Mouse (Mus musculus): ENCODE results near the gene Stard5. TPM values are rescaled to one million over a fixed set of nuclear protein-coding genes. Genes with fewer than 3 reads are reported as not detected.
A peak's percentile ranks its signal among the peaks of the same experiment; 100 is the strongest.

Gene Stard5
- polyA plus RNA-seq, 1 experiment = 14.3 TPM

DNA sequence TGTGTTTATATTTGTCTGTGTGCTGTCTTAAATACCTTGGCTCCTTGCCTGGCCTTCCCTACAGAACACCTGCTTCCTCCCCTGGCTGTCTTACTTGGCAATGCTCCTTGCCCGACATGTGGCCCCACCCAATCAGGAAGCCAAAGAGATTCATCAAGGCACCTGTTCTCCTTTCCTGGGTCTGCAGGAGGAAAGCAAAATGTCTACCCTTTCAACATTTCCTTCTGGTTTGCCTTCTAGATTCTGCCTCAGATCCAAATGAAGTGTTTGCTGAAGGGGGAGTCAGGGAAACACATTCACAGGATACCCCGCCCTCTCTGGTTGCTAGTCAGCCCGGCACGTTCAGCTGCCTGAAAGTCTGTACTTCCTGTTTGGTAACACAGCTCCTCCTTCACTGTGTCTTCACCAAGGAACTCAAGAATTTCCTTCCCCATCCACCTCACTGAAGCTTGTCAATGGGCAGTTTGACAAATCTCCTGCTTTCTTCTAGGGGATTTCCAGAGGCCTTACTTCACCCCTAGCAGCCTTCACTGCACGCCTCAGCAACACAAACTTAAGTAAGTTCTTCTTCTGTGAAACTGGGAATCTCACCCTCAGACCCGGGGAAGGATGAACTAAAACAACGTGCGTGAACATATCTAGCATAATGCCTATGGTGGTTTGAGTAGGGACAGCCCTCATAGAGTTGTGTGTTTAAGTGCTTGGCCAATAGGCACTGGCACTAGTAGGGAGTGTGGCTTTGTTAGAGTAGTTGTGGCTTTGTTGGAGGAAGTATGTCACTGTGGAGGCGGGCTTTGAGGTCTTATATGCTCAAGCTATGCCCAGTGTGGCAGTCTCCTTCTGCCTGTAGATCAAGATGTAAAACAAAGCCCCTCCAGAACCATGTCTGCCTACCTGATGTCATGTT is 27.7 kb downstream of the Stard5 start:
- TF ChIP-seq CTCF (IDR thresholded peaks at IDR 0.05; ENCODE audit: insufficient read depth, low read length) (no peak), POLR2A (IDR thresholded peaks at IDR 0.05; ENCODE audit: borderline replicate concordance, extremely low read depth, low read depth, low read length) (no peak)
- 41% methylated on average over 9 of the region's 9 CpGs for WGBS
- Histone ChIP-seq H3K4me3 (replicated peaks; ENCODE audit: extremely low read depth, low read depth, low read length) (no peak overlapping the region), H3K4me1 (ENCODE audit: control insufficient read depth, insufficient read depth, low read length) (peaks cover 7% of the 10 kb centered on the region; the same call in 1 of the 2 replicates)
- no peak for DNase-seq

DNA sequence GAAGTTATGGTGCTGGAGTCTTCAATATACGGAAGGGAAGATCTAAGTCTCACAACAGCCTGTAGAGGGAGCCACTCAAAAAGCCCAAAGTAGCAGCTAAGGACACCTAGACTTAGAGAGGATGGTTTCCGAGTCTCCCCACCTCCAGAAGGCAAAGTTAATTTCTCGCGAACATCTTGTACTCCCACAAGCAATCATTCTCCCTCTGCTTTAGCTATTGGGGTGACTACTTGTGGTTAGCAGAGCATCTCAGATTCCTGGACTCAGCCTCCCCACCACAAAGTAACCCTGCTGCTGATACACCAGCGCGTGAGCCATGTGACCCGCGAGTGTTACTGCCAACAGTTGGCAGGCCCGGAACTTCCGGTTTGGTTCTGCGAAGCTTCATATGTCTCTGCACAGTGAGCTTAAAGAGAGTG is 28.5 kb downstream of the Stard5 start:
- DNase-seq = no peak
- Histone ChIP-seq H3K4me1 (ENCODE audit: control insufficient read depth, insufficient read depth, low read length) (peaks cover 7% of the 10 kb centered on the region; the same call in 1 of the 2 replicates), H3K4me3 (replicated peaks; ENCODE audit: extremely low read depth, low read depth, low read length) (no peak overlapping the region)
- WGBS = 78% methylated on average over 11 of the region's 11 CpGs
- TF ChIP-seq POLR2A (IDR thresholded peaks at IDR 0.05; ENCODE audit: borderline replicate concordance, extremely low read depth, low read depth, low read length) = no peak
- TF ChIP-seq CTCF (IDR thresholded peaks at IDR 0.05; ENCODE audit: insufficient read depth, low read length) = no peak

DNA sequence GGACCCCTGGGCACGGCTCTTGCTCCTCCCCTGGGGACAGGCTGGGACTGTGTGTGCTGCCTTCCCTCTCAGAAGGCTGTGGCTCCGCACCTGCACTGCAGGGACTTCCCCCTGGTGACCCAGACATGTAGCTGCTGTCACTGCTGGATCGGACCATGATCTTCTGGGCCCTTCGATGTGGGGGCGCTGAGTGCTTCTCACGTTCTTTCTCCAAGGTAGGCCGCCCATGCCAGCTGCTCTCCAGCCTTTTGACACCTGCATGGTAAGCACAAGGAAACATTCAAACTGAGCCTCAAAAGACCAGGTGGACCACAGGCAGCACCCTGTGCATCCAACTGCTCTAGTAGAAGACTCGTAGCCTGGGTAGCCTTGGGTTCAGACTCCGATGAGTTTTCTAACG is 29.3 kb downstream of the Stard5 start:
- Histone ChIP-seq H3K4me3 (replicated peaks; ENCODE audit: extremely low read depth, low read depth, low read length) (no peak overlapping the region), H3K4me1 (ENCODE audit: control insufficient read depth, insufficient read depth, low read length) (0 out of 2 replicates have a peak, but pooled peaks cover 2% of the 10 kb centered on the region)
- 87% methylated on average over 10 of the region's 10 CpGs for WGBS
- no peak for TF ChIP-seq CTCF (IDR thresholded peaks at IDR 0.05; ENCODE audit: insufficient read depth, low read length)
- TF ChIP-seq POLR2A (IDR thresholded peaks at IDR 0.05; ENCODE audit: borderline replicate concordance, extremely low read depth, low read depth, low read length) = no peak
- DNase-seq = no peak

DNA sequence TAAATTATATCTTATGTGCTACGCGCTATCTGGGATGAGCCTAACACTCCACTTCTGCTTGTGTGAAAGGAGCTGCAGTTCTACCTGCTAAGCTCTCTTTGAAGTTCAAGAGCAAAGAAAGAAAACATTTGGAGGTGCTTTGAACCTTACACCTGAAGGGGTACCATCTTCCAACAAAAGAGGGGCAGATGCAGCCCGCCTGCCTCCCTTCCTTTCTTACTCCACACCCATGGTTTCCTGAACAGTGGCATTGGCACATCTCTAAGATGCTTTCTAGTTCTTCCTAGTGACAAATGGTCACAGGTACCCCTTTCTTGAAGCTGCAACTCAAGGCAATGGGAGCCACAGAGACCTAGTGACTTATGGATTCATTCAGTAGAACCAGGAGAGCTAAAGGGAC is 30.0 kb downstream of the Stard5 start:
- 0 out of 2 replicates have a peak, but pooled peaks cover 2% of the 10 kb centered on the region for H3K4me1 ChIP-seq (ENCODE audit: control insufficient read depth, insufficient read depth, low read length)
- no peak for DNase-seq
- no peak overlapping the region for H3K4me3 ChIP-seq (replicated peaks; ENCODE audit: extremely low read depth, low read depth, low read length)
- TF ChIP-seq CTCF (IDR thresholded peaks at IDR 0.05; ENCODE audit: insufficient read depth, low read length) = no peak
- TF ChIP-seq POLR2A (IDR thresholded peaks at IDR 0.05; ENCODE audit: borderline replicate concordance, extremely low read depth, low read depth, low read length) = no peak
- 97% methylated on average over 3 of the region's 3 CpGs for WGBS

DNA sequence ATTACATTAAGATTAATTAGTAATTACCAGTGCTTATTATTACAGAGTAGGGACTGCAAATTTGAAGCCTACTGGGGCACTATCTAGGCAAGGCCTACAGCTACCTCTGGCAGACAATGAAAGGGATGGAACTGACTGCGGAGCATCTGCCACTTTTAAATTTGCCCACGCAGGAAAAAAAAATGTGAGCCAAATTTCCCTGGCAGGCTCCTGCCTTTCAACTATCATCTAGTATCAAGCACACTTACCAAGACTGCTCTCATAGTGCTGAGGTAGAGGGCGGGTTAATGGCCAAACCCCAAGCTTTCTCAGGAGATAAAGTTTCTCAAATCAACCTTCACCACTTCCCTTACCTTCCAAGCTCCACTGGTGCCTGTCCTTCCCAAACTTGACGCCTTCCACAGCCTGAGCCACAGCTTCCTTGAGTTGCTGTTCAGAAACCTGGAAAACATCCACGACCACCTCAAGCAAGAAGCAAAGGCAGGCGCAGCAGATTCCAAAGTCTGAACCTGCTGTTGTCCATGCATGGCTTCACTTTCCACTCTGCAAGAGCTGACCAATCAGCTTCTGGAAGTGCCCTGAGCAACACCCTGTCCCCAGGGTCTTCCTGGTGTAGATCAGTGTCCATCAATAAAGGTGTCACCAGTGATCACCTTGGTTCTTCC is 31.1 kb downstream of the Stard5 start:
- 86% methylated on average over 6 of the region's 6 CpGs for WGBS
- Histone ChIP-seq H3K4me3 (replicated peaks; ENCODE audit: extremely low read depth, low read depth, low read length) (no peak overlapping the region), H3K4me1 (ENCODE audit: control insufficient read depth, insufficient read depth, low read length) (0 out of 2 replicates have a peak, but pooled peaks cover 2% of the 10 kb centered on the region)
- no peak for DNase-seq
- TF ChIP-seq CTCF (IDR thresholded peaks at IDR 0.05; ENCODE audit: insufficient read depth, low read length) (no peak), POLR2A (IDR thresholded peaks at IDR 0.05; ENCODE audit: borderline replicate concordance, extremely low read depth, low read depth, low read length) (no peak)

DNA sequence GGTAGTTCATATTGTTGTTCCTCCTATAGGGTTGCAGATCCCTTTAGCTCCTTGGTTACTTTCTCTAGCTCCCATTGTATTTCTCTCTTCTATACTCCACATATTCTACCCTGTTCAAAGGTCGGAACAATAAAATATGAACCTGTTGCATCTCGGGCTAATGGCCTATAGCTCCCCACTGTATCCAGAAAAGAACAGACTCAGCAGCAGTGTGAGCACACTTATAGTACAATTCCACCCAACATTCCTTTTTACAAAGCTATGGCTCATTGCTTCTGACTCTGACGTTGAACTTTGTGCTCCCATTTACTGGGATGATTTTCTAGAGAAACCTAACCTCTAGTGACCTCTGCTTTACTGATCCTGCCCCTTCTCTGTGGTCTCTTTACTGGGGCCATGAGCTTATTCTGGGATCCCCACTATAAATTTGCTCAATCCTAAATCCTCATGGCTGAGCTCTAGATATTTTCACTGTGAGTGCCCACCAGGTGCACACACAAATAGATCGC is 34.4 kb downstream of the Stard5 start:
- DNase-seq = no peak
- no peaks in the 10 kb centered on the region for H3K4me1 ChIP-seq (ENCODE audit: control insufficient read depth, insufficient read depth, low read length)
- H3K4me3 ChIP-seq (replicated peaks; ENCODE audit: extremely low read depth, low read depth, low read length) = no peak overlapping the region
- 92% methylated on average over 4 of the region's 4 CpGs for WGBS
- TF ChIP-seq POLR2A (IDR thresholded peaks at IDR 0.05; ENCODE audit: borderline replicate concordance, extremely low read depth, low read depth, low read length) (no peak), CTCF (IDR thresholded peaks at IDR 0.05; ENCODE audit: insufficient read depth, low read length) (no peak)

DNA sequence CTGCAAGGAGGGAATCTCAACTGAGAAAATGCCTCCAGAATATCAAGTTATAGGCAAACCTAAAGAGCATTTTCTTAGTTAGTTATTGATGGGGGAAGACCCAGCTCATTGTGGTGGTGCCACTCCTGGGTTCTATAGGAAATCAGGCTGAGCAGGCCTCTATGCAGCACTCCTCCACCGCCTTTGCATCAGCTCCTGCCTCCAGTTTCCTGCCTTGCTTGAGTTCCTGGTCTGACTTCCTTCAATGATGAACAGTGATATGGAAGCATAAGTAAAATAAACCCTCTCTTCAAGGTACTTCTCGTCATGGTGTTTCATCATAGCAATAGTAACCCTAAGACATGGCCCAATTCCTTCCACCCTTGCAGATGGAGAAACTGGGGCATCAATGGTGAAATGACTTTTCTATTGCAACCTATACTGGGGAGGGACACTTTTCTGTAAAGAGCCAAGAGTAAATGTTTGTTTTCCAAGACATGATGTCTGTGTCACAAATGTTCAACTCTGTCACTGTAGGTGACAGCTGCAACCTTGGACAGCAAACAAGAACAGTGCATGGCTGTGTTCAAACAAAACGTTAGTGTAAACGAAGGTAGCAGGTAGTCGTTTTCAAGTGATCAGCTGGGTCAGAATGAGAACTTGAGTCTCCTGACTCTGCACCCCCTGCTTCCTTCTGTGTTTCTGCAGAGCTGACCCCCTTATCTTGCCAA is 36.3 kb downstream of the Stard5 start:
- 69% methylated on average over 5 of the region's 5 CpGs for WGBS
- Histone ChIP-seq H3K4me3 (replicated peaks; ENCODE audit: extremely low read depth, low read depth, low read length) (no peak overlapping the region), H3K4me1 (ENCODE audit: control insufficient read depth, insufficient read depth, low read length) (no peaks in the 10 kb centered on the region)
- no peak for DNase-seq
- TF ChIP-seq CTCF (IDR thresholded peaks at IDR 0.05; ENCODE audit: insufficient read depth, low read length) (no peak), POLR2A (IDR thresholded peaks at IDR 0.05; ENCODE audit: borderline replicate concordance, extremely low read depth, low read depth, low read length) (no peak)

DNA sequence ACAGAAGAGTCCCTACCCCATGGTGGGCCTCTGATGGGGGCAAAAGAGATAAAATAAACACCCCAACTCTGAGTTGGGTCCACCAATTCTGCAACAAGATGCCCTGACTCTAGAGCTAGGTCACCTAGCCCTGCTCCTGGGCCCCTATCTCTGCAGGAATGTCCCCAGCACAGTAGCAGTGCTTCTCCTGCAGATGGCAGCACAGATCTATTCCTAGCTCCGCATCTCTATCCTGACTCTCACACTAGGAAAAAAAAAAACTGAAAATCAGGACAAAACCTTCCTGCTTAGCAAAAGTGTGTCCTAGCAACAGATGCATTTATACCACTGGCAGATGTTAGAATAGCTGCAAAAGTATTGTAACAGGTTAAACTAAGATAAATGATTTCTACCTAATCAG is 37.0 kb downstream of the Stard5 start:
- H3K4me3 ChIP-seq (replicated peaks; ENCODE audit: extremely low read depth, low read depth, low read length) = no peak overlapping the region
- 18% methylated on average over 1 of the region's 1 CpGs for WGBS
- TF ChIP-seq CTCF (IDR thresholded peaks at IDR 0.05; ENCODE audit: insufficient read depth, low read length) = peak; percentile 69
- TF ChIP-seq POLR2A (IDR thresholded peaks at IDR 0.05; ENCODE audit: borderline replicate concordance, extremely low read depth, low read depth, low read length) = no peak

DNA sequence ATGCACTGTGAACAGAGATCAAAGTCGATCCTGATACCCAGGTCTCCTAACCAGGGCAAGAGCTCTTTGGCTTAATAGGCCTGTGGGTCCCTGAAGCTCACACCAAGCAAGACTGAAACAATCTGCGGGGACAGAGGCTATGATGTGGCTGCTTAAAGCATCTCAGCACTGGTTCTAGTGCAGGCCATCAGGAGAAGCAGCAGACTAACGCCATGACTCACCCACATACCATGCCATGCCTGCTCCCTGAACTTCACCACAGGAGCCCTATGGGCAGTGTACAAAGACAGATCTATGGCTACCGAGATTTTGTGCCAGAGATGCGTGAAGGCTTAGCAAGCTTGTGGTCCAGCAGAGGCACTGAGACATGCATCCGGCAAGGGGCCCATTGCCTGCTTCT is 39.8 kb downstream of the Stard5 start:
- no peak overlapping the region for H3K4me3 ChIP-seq (replicated peaks; ENCODE audit: extremely low read depth, low read depth, low read length)
- TF ChIP-seq POLR2A (IDR thresholded peaks at IDR 0.05; ENCODE audit: borderline replicate concordance, extremely low read depth, low read depth, low read length) (no peak), CTCF (IDR thresholded peaks at IDR 0.05; ENCODE audit: insufficient read depth, low read length) (no peak)
- WGBS = 90% methylated on average over 6 of the region's 6 CpGs
- no peaks in the 10 kb centered on the region for H3K4me1 ChIP-seq (ENCODE audit: control insufficient read depth, insufficient read depth, low read length)
- no peak for DNase-seq

More for the DNA sequence above, 37.0 kb downstream of the Stard5 start:
- H3K4me1 ChIP-seq (ENCODE audit: control insufficient read depth, insufficient read depth, low read length) = no peaks in the 10 kb centered on the region
- no peak for DNase-seq
